Mouse (Mus musculus) E14TG2a.4 (cell line): Measurements from ENCODE around the gene Ccl9.

Experiments
- H3K27me3 ChIP-seq: 2 replicates; pipeline ENCODE4 v1.6.1; 2014; ENCODE audit warnings: low read length, control low read depth; ENCODE audit not compliant: insufficient read depth
- H3K36me3 ChIP-seq: 2 replicates; pipeline ENCODE4 v1.6.1; 2014; ENCODE audit warnings: low read length, control low read depth; ENCODE audit not compliant: insufficient read depth
- H3K4me1 ChIP-seq: replicated peaks from 2 replicates; pipeline ENCODE4 v1.6.1; 2014; ENCODE audit warnings: low read depth, low read length, control low read depth
- H3K4me3 ChIP-seq: replicated peaks from 2 replicates; pipeline ENCODE4 v1.5.1; 2014; ENCODE audit warnings: mild to moderate bottlenecking, low read length
- H3K9me3 ChIP-seq: 2 replicates; pipeline ENCODE4 v1.6.1; 2014; ENCODE audit warnings: low read length, control low read depth
- CTCF ChIP-seq: conservative IDR thresholded peaks from 2 replicates; pipeline ENCODE4 v1.5.1; 2014; ENCODE audit warnings: low read length
- NANOG ChIP-seq: IDR thresholded peaks from 2 replicates; pipeline ENCODE4 v1.6.1; 2014; ENCODE audit warnings: borderline replicate concordance, low read length, mixed read lengths
- POU5F1 ChIP-seq: IDR thresholded peaks from 2 replicates; pipeline ENCODE4 v1.6.1; 2014; ENCODE audit warnings: low read length, borderline replicate concordance

Gene Ccl9

DNA sequence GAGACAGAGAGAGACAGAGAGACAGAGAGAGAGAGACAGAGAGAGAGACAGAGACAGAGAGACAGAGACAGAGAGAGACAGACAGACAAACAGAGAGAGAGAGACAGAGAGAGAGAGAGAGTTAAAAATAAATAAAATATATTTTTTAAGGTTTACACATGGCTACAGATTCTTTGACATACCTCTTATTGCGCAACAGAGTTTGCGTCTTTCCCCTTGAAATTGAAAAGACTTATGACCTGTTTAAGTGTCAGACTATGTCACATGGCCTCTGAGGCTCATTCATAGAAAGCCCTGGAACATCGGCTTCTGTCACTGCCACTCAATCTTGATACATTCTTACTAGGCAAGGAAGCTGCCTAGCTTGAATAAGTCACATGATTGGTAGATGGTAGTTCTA is 25.0 kb upstream of the Ccl9 start:
- H3K4me3 ChIP-seq: no peak overlapping the region
- no peaks in the 10 kb centered on the region for H3K9me3 ChIP-seq
- TF ChIP-seq POU5F1: no peak
- no peak for TF ChIP-seq NANOG
- TF ChIP-seq CTCF: no peak
- H3K36me3 ChIP-seq: no peaks in the 10 kb centered on the region
- H3K27me3 ChIP-seq: no peaks in the 10 kb centered on the region
- H3K4me1 ChIP-seq: no peaks in the 10 kb centered on the region

DNA sequence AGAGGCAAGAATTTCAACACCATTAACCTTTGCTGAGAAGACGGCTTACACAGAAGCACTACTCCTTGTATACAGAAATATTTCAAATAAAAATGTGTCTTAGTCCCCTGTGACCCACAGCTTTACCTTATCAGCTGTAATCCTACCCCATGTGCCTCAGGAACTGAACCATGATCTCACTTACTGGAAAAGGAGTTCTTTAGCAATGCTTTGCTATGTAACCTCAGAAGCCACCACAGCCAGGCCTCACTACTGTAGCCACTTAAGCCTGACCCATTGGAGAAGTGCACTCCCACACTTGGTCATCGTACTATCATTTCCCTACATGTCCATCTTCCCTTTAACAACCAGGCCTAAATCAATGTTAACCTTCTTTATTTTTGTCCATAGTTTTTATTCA is 22.1 kb upstream of the Ccl9 start:
- no peaks in the 10 kb centered on the region for H3K27me3 ChIP-seq
- H3K36me3 ChIP-seq: no peaks in the 10 kb centered on the region
- H3K9me3 ChIP-seq: no peaks in the 10 kb centered on the region
- H3K4me1 ChIP-seq: no peaks in the 10 kb centered on the region
- no peak overlapping the region for H3K4me3 ChIP-seq
- TF ChIP-seq POU5F1 (no peak), NANOG (no peak), CTCF (no peak)

DNA sequence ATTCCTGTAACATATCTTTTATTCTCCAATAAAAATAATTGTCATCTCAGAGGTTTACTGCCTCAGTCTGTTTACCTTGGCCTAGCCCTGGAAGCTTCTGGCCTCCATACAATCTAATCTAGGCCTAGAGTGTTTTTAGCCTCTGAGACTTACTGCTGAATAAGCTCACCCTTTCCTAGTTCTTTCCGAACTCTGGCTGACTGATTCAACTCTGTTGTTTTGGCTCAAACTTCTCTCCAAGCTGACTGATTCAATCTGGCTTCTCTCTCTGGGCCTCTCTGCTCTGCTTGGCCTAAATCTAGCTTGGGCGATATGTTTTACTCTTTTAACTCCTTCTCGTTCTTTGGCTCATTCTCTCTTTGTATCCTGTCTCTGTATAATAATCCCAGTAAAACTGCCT is 20.6 kb upstream of the Ccl9 start:
- no peak overlapping the region for H3K4me3 ChIP-seq
- no peaks in the 10 kb centered on the region for H3K9me3 ChIP-seq
- TF ChIP-seq POU5F1 (no peak), NANOG (no peak), CTCF (no peak)
- no peaks in the 10 kb centered on the region for H3K36me3 ChIP-seq
- no peaks in the 10 kb centered on the region for H3K27me3 ChIP-seq
- H3K4me1 ChIP-seq: no peaks in the 10 kb centered on the region

DNA sequence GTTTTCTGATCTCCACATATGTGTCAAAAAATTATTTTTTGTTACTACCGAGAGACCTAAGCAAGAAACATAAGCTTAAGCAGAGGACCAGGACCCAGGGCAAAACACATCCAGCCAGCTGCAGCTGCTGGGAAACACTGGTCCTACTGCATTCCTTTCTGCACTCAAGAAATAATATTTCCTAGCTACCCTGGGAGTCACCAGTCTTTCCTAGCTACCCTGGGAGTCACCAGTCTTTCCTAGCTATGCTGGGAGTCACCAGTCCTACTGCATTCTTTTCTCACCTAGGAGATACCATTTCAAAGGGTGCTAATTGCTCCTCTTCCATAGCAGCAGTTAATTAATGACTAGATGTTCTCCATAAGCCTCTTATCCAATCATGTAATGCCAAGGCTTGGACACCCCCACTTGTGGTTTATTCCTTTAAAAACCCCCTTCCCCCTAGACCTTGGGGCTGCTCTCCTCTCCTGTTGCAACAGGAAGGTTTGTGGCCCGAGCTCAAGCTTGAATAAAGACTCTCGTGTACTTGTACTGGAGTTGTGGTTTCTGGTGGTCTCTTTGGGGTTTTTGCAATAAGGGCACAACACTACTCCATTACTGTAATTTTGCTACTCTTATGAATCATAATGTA is 19.9 kb upstream of the Ccl9 start:
- TF ChIP-seq NANOG (no peak), CTCF (no peak), POU5F1 (no peak)
- no peaks in the 10 kb centered on the region for H3K4me1 ChIP-seq
- H3K9me3 ChIP-seq: no peaks in the 10 kb centered on the region
- no peaks in the 10 kb centered on the region for H3K36me3 ChIP-seq
- H3K4me3 ChIP-seq: no peak overlapping the region
- no peaks in the 10 kb centered on the region for H3K27me3 ChIP-seq

DNA sequence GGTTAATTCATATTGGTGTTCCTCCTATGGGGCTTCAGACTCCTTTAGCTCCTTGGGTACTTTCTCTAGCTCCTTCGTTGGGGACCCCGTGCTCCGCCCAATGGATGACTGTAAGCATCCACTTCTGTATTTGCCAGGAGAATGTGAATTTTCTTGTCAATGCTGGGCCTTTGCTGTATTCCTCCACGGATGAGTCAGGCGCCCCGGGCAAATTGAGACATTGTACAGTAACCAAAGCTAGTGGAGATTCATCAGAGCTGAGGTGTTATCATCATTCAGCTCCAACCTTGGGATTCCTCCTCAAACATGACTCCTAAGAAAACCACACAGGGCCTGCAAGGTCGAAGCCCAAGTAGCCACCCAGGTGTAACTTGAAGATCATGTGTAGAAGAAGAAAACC is 19.4 kb upstream of the Ccl9 start:
- TF ChIP-seq POU5F1: no peak
- no peak for TF ChIP-seq NANOG
- TF ChIP-seq CTCF: no peak
- no peak overlapping the region for H3K4me3 ChIP-seq
- no peaks in the 10 kb centered on the region for H3K4me1 ChIP-seq
- no peaks in the 10 kb centered on the region for H3K27me3 ChIP-seq
- no peaks in the 10 kb centered on the region for H3K9me3 ChIP-seq
- no peaks in the 10 kb centered on the region for H3K36me3 ChIP-seq

DNA sequence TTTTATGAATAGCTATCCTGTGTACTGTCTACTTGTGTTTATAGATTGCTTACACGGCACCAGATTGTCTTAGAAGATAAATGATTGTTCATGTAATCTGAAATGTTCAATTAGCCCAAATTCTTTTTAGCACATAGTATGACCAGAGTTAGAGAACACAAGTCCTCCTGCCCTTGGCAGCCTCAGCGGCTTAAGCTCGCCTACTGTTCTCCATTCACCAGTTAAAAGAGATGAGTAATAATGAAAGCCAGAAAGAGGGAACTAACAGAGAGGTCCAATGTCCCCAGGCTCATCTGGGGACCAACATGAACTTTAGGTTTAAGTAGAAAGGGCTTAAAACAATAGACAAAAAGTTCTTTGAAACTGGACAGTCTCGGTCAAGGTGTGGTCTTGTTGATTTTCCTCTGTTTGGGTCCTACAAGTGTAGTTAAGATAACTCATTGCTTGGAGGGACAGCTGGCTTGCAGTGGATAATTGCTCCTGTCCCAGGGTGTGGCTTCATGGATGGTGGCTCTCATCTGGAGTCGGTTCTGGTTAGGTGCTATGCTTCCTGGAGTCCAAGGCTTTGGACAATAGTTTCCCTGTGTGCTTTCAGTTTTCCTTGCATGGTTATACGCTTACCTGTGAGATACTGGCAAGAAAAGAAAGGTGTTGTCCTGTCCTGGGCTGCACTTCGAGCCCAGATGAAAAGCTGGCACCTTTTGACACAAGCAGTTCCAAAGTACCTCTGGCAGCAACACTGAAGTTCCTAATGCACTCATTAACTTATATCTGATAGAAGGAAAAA is 17.4 kb upstream of the Ccl9 start:
- H3K9me3 ChIP-seq: no peaks in the 10 kb centered on the region
- no peaks in the 10 kb centered on the region for H3K4me1 ChIP-seq
- no peak overlapping the region for H3K4me3 ChIP-seq
- H3K36me3 ChIP-seq: no peaks in the 10 kb centered on the region
- H3K27me3 ChIP-seq: no peaks in the 10 kb centered on the region
- TF ChIP-seq POU5F1 (no peak), NANOG (no peak), CTCF (no peak)

DNA sequence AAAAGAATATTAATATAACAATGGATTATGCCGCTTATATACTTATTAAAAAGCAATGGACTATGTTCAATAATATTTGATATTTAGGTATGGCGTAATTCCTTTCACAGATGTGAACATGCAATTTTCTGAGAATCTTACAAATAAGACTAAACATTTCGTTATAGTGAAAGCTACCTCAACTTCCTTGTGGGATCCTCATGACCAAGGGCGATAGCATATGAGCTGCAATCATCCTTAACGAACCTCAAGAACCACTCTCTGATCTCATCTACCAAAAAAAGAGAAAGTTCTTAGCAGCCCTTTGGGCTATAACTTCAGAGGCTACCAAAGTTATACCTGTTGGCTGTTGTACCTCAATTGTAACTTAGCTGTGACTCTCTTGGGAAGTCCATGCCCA is 15.0 kb upstream of the Ccl9 start:
- TF ChIP-seq CTCF: no peak
- TF ChIP-seq POU5F1: no peak
- no peak for TF ChIP-seq NANOG
- Histone ChIP-seq H3K27me3 (no peaks in the 10 kb centered on the region), H3K4me3 (no peak overlapping the region), H3K4me1 (no peaks in the 10 kb centered on the region), H3K9me3 (no peaks in the 10 kb centered on the region), H3K36me3 (no peaks in the 10 kb centered on the region)

DNA sequence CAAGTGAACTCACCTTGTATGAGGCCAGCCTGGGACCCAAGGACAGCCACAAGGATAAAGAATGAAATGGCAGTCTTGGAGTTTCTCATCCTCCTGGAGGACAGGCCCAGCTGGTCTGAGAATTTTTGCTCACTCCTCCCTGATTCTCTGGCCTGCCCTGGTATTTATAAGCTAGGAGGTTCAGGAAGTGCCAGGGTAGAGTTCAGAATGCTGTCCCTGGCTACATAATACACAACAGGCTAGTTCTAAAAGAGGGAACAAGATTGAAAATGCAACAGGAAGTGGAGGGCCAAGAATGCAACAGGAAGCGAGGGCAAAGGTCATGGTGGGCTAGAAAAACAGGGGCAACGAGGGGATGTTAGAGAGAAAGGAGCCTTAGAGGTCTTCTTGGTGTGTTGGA is 14.4 kb upstream of the Ccl9 start, which contains the start of gene Ccl6:
Ccl6 (minus strand) TSS at position 235 of the 400 bp plus-strand sequence.
- H3K36me3 ChIP-seq: no peaks in the 10 kb centered on the region
- no peak within 1 kb of the TSS for H3K4me3 ChIP-seq
- H3K4me1 ChIP-seq: no peaks in the 10 kb centered on the region
- TF ChIP-seq NANOG (no peak), POU5F1 (no peak), CTCF (no peak)
- 0 out of 2 replicates have a peak, but pooled peaks cover under 1% of the 10 kb centered on the region for H3K9me3 ChIP-seq
- no peaks in the 10 kb centered on the region for H3K27me3 ChIP-seq

DNA sequence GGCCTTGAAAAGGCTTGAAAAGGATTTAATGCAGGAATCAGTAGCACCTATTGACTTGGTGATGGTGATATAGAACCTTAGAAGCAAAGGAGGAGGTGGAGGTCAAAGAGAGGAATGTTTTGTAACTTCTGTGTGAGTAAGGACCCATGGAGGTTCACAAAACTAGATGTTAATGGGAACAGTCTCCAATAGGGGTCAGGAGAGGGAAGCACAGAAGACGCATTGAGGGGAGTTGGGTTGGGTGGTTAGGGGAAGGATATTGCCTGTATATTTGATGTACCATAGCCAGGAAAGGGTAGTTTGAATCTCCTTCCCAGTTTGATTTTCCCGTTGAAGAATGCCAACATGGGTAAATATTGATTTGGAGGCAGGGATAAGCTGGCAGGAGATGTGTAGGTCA is 5.8 kb upstream of the Ccl9 start:
- no peak for TF ChIP-seq NANOG
- TF ChIP-seq CTCF: no peak
- no peak for TF ChIP-seq POU5F1

More for the DNA sequence above, 5.8 kb upstream of the Ccl9 start:
- H3K27me3 ChIP-seq: no peaks in the 10 kb centered on the region
- peaks cover 19% of the 10 kb centered on the region for H3K9me3 ChIP-seq
- no peak overlapping the region for H3K4me3 ChIP-seq
- peaks cover 22% of the 10 kb centered on the region for H3K4me1 ChIP-seq
- no peaks in the 10 kb centered on the region for H3K36me3 ChIP-seq
